Mouse (Mus musculus) E14TG2a.4 (cell line): ENCODE data around the gene Ptpru.

Experiments used
- CTCF ChIP-seq: conservative IDR thresholded peaks from 2 replicates; pipeline ENCODE4 v1.5.1; 2014; ENCODE audit warnings: low read length
- NANOG ChIP-seq: IDR thresholded peaks from 2 replicates; pipeline ENCODE4 v1.6.1; 2014; ENCODE audit warnings: borderline replicate concordance, low read length, mixed read lengths
- POU5F1 ChIP-seq: IDR thresholded peaks from 2 replicates; pipeline ENCODE4 v1.6.1; 2014; ENCODE audit warnings: low read length, borderline replicate concordance

DNA sequence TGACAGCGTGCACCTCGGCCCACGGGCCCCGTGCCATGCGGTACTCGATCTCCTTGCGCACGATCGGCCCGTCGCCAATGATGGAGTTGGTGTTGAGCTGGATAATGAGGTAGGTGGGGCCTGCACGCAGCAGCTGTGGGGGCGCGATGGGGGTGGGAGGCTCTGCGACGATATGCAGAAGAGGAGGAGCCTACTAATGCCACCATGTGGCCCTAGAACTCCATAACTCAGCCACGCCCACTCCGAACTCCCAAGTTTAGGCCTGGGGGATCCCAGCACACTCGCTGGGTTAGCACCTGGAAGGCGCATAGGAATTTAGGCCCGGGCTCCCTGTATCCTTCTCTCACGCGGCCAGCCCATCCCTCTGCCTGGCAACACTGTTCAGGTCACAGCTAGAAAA lies 19.2 kb downstream of the Ptpru start:
- TF ChIP-seq CTCF: no peak
- no peak for TF ChIP-seq NANOG
- TF ChIP-seq POU5F1: no peak
